Mouse (Mus musculus): ENCODE measurements around the gene Tspan18.

Gene Tspan18

GRCm38 (mm10) chr2:93339373-93340106 lies 5.2 kb upstream of the Tspan18 start:
- in situ Hi-C loops (cut with MboI, MseI), result loop anchor here in 1 of 2 experiments (10.0 kb wide), 1 partner anchor 355 kb away; no protein-coding TSS in a partner anchor

- in situ Hi-C loops (cut with MboI, MseI), result no loop called here
These were observed 1.7 kb upstream of the Tspan18 start for GRCm38 (mm10) chr2:93335996-93336395.

DNA sequence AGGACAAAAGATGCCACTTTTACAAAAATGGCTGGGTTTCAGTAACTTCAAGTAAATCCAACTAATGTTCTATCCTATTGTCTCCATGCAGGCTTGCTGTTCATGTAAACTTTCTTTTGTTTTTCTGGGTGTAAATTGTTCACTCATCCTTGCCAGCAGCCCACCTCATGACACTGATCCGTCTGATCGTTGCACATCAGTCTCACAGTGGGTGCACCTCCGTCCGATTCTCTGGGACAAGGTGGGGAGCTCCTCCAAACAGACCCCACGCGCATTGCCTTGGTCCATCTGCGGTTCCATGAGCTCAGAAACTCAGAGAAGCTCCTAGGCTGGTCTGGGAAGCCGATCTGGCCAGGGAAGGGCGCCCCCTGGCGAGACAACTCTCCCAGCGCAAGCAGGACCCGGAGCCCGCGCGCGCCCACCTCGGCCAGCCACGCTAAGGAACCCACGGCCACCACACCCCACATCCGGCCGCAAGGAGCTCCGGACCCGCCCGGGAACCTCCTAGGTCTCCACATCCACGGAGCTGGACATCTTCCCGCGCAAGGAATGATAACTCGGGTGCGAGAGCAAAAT lies 976 bp downstream of the Tspan18 start:
- in situ Hi-C loops (cut with MboI, MseI), result loop anchor here (5.0 kb wide), 2 partner anchors 106 to 121 kb away; no protein-coding TSS in a partner anchor

GRCm38 (mm10) chr2:93332277-93332676 lies 2.0 kb downstream of the Tspan18 start:
- in situ Hi-C loops (cut with MboI, MseI), result loop anchor here (5.0 kb wide), 2 partner anchors 105 to 120 kb away; no protein-coding TSS in a partner anchor

- in situ Hi-C loops (cut with MboI, MseI), result loop anchor here (5.0 kb wide), 2 partner anchors 104 to 119 kb away; no protein-coding TSS in a partner anchor
These were observed 3.2 kb downstream of the Tspan18 start for GRCm38 (mm10) chr2:93331121-93331520.

DNA sequence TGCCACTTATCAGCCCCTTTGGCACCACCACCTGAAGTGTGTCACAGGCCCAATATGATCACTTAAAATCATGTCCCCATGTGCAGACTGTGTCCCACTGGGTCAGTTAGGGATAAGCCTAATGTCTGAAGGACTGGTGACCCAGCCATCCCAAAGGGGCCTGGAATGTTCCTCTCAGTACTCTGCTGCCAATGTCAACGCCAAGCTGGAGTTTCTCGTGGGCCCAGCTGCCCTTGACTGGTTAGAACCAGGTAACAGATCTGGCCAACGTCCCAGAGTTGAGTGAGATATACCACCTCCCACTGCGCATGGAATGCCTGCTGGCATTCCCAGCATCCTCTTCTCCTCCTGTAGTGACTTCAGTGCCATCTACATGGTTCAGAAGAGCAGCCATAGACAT lies 5.2 kb downstream of the Tspan18 start:
- in situ Hi-C loops (cut with MboI, MseI), result no loop called here

DNA sequence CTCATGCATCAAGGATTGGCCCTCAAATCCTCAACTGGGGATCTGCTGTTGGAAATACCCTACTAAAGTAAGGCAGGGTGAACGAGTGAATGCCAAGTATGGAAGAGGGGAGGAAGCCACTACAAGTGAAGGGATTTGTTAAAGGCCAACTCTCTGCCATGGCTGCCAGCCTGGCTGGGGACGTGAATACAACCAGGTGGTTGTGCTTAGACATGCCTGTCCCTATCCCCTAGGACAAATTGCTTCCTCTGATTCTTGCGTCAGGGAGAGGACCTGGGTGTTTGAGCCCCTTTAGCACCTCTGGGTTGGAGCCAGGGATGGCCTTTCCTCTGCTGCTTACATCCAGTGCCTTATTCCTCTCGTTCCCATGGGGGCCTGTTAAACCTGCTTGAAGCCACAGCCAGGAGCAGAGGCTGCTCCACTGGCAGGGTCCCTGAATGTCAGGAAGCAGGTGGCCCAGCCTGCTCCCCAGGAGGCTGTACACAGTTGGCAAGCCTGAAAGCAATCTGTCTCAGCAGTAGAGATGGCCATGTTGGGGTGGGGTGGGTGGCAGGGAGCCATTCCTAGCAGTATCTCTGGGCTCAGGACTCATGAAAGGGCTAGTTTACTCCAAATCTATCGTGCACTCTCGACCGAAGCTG lies 6.3 kb downstream of the Tspan18 start:
- in situ Hi-C loops (cut with MboI, MseI), result no loop called here

- in situ Hi-C loops (cut with MboI, MseI), result no loop called here
These were observed 9.6 kb downstream of the Tspan18 start for GRCm38 (mm10) chr2:93324681-93325080.

DNA sequence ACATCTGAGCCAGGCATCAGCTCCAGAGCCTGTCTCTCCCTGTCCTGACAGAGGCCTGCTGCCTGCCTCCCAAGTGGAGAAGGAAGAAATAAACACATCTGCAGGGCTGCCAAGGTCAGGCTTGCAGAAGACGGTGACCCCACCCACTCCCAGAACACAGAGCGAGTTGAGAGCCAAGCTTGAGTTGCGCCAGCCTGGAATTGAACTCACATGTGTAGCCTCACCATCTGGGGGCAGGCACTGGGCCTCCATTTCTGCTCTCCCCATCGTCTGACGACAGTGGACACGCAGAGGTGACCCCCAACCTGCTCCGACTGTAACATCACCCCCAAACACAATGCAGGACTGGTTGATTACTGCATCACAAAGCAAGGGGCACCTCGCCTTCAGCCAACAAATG lies 12.4 kb downstream of the Tspan18 start:
- in situ Hi-C loops (cut with MboI, MseI), result no loop called here

DNA sequence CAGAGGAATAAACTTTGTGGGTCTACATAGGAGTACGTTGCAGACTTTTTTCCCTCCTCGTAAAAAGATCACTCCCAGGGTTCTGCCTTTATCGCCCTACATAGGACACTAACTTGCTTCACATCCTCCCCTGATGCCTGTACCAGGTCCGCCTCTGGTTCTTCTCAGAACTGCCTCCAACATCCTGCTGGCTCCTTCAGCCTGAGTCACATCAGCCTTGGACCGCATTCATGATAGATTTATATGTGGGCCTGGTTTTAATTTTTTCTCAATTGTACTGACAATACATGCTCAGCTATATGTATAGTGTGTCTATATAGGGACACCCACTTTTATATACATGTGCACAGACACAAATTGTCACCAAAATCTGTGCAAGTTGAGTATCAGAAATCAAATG lies 14.0 kb downstream of the Tspan18 start:
- in situ Hi-C loops (cut with MboI, MseI), result no loop called here

GRCm38 (mm10) chr2:93319598-93319997 lies 14.7 kb downstream of the Tspan18 start:
- in situ Hi-C loops (cut with MboI, MseI), result no loop called here

DNA sequence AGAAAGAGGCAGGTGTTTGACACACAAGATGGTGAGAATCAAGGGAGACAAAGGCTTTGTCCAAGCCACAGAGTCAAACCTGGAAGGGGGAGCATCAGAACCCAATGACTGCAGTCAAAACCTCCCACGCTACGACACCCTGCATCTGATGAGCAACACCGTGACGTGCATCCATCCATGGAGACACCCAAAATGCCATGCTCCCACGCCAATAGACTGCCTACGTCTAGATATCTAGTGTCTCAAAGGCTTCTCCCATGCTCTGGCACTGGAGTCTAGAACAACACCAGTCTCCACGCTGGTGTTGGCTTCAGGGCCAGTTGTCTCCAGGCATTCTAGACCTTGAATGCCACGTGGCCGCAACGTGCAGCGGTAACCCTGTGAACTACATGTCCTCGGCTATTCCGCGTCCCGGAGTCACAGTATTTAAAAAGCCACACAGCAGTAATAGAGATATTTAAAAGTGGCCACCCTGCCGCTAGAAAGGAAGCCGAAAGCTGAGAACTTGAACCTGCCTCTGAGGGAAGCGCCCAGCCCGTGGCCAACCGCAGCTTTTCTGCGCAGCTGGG lies 15.4 kb downstream of the Tspan18 start:
- in situ Hi-C loops (cut with MboI, MseI), result no loop called here

GRCm38 (mm10) chr2:93313768-93314632 lies 20.3 kb downstream of the Tspan18 start:
- in situ Hi-C loops (cut with MboI, MseI), result no loop called here

GRCm38 (mm10) chr2:93312458-93312857 lies 21.8 kb downstream of the Tspan18 start:
- in situ Hi-C loops (cut with MboI, MseI), result no loop called here

DNA sequence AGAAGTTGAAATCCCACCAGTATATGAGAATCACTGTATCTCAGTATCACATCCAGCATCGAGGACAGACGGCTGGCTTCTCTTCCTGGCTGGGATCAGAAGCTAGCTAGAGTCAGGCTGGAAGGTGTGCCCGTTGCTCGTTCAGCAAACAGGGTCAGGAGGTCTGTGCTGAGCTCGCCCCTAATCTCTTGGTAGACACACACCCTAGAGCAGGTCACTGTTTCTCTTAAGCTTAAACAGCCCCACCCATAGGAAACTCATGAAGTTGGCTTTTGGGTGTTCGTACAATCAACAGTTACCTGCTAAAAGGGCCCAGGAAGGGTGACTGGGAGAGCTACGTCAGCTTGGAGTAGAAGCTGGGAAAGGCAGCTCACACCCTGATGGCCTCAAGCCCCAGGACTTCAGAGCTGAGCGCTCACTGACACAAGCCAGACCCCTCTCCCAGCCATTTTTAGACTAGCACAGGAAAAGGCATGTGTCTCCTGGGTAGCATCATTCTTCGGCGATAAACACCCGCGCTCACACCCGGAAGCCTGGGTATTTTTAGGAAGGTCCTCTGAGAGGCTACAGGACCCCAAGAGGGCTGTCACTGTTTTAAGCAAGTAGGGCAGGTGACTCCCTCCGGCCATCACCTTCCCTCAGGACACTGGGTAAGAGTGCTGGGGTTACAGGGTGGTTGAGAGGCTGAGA lies 24.4 kb downstream of the Tspan18 start:
- in situ Hi-C loops (cut with MboI, MseI), result no loop called here

- in situ Hi-C loops (cut with MboI, MseI), result no loop called here
These were observed 27.4 kb downstream of the Tspan18 start for GRCm38 (mm10) chr2:93306898-93307297.

DNA sequence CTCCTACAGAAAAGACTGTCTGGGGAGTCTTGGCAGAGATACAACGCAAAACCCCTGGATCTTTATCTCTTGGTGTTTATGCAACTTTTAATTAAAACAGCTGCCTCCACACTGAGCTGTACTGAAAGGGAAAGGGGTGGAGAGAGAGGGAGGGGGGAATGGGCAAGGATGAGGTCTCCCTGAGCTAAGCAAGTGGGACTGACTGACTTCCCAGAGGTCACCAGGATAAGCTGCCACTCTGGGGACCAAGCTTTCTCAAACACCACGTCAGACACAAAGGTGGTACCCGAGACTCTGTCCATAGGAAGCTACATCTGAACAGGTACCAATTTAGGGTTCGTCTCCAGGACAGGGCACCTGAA lies 30.1 kb downstream of the Tspan18 start:
- in situ Hi-C loops (cut with MboI, MseI), result loop anchor here in 1 of 2 experiments (5.0 kb wide), 1 partner anchor 67 kb away; no protein-coding TSS in a partner anchor

- in situ Hi-C loops (cut with MboI, MseI), result loop anchor here in 1 of 2 experiments (5.0 kb wide), 1 partner anchor 66 kb away; no protein-coding TSS in a partner anchor
These were observed 30.6 kb downstream of the Tspan18 start for GRCm38 (mm10) chr2:93303585-93304272.

GRCm38 (mm10) chr2:93303260-93303584 lies 31.1 kb downstream of the Tspan18 start:
- in situ Hi-C loops (cut with MboI, MseI), result loop anchor here in 1 of 2 experiments (5.0 kb wide), 1 partner anchor 66 kb away; no protein-coding TSS in a partner anchor

- in situ Hi-C loops (cut with MboI, MseI), result no loop called here
These were observed 36.6 kb downstream of the Tspan18 start for GRCm38 (mm10) chr2:93297656-93298055.
